Mouse (Mus musculus): Measurements from ENCODE around the gene Slc25a36. TPM values are rescaled to one million over a fixed set of nuclear protein-coding genes. Genes with fewer than 3 reads are reported as not detected.

Gene Slc25a36
- 45.8 and 48.3 TPM in 2 replicates for polyA plus RNA-seq (2015; fragmentation: Nextera tagmentation; extraction: Ambion mirVana)

DNA sequence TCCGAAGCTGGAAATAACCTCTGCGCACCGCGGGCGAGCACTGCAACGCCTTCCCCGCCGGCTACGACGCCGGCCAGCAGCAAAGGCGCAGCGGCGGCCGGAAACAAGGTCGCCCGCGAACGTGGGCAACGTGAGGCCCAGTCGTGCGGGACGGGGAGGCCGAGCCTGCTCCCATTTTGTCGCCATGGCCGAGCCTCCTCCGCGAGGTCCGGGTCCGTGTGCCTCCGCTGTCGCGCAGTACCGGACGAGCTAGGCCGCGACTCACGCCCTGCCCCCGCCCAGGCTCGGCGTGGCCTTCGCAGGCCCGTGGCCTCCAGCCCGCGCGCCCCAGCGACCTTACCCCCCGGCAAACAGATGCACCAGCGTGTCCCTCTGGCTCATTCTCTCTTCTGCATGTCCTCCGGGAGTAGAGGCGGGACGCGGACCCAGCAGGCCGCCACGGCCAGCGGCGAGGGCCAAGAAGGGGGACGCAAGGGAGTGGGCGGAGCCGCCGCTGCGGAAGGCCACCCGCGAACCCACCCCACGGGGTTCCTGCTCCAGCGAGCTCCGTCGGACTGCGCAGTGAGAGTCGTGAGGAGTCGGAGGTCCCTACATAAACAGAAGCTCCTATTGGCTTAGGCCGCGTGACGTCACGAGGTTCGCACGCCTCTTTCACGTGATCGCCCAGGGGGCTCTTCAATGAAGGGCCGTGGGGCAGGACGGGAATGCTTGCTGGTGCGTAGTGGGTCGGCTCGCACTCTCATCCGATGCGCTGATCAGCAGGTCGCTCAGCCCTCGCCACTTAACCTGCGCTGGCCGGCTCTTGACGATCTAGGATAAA lies at the start of gene Slc25a36:
Slc25a36 (minus strand) TSS at position 587 of the 820 bp plus-strand sequence.
- no peaks in the 10 kb centered on the region for H3K27me3 ChIP-seq
- H3K36me3 ChIP-seq, result no peaks in the 10 kb centered on the region
- ATAC-seq (replicated peaks; ENCODE audit: insufficient number of reproducible peaks, insufficient read depth, low FRiP score, low read depth), result peak; percentile 99
- no peaks in the 10 kb centered on the region for H3K9me3 ChIP-seq (replicated peaks)
- peak within 1 kb of the TSS; percentile 79 for H3K9ac ChIP-seq
- peak within 1 kb of the TSS; percentile 97 for H3K27ac ChIP-seq
- H3K4me2 ChIP-seq, result peak within 1 kb of the TSS; percentile 79
- peaks cover 29% of the 10 kb centered on the region for H3K4me1 ChIP-seq (replicated peaks)
- WGBS, result under 1% methylated on average over 91 of the region's 91 CpGs
- peak within 1 kb of the TSS; percentile 71 for H3K4me3 ChIP-seq

DNA sequence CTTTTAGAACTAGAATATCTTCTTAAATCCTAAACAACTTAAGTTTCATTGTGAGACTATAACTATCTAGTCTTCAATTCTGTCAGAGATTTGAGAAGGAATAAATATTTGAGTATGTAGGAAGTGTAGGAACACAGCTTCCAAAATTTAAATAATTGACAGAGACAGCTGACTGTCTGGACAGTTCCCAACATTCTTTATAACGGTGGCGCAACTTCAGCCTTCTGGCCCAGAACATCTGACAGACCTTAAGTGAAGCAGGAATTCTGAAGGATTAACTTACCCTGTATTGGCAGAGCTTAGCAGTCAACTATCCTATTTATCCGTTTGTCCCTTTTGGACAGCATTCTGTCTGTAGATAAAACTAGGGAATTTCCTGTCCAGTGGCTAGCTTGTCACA lies 47.5 kb upstream of the Slc25a36 start:
- WGBS, result 44% methylated on average over 3 of the region's 3 CpGs
- no peaks in the 10 kb centered on the region for H3K36me3 ChIP-seq
- H3K27ac ChIP-seq, result no peak overlapping the region
- no peak overlapping the region for H3K4me3 ChIP-seq
- no peak for ATAC-seq (replicated peaks; ENCODE audit: insufficient number of reproducible peaks, insufficient read depth, low FRiP score, low read depth)
- no peak overlapping the region for H3K9ac ChIP-seq
- peaks cover 6% of the 10 kb centered on the region; the same call in 1 of the 2 replicates for H3K4me1 ChIP-seq (replicated peaks)
- H3K27me3 ChIP-seq, result no peaks in the 10 kb centered on the region
- no peaks in the 10 kb centered on the region for H3K9me3 ChIP-seq (replicated peaks)
- H3K4me2 ChIP-seq, result no peak overlapping the region

DNA sequence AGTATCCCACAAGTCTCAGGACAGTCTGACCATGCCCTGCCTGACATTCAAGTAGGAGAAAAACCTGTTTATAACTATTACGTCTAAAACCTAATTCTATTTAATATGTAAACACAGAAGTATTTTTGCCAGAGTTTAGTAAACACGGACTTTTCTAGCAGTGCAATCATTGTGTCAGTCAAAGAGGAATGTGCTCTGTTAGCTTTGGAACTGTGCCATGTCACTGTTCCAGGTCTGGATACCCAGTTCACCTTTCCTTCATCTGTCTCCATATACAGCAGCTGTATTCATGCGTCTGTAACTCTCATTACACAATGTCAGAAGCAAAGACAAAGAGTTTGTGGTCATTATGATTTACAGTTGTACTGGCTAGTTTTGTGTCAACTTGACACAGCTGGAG lies 45.0 kb upstream of the Slc25a36 start:
- no peak overlapping the region for H3K9ac ChIP-seq
- peak overlapping the region; percentile 56 for H3K27ac ChIP-seq
- WGBS, result 38% methylated on average over 3 of the region's 3 CpGs
- H3K36me3 ChIP-seq, result no peaks in the 10 kb centered on the region
- no peaks in the 10 kb centered on the region for H3K27me3 ChIP-seq
- ATAC-seq (replicated peaks; ENCODE audit: insufficient number of reproducible peaks, insufficient read depth, low FRiP score, low read depth), result no peak
- H3K9me3 ChIP-seq (replicated peaks), result no peaks in the 10 kb centered on the region
- H3K4me1 ChIP-seq (replicated peaks), result peaks cover 6% of the 10 kb centered on the region; the same call in 1 of the 2 replicates
- no peak overlapping the region for H3K4me3 ChIP-seq
- H3K4me2 ChIP-seq, result no peak overlapping the region

DNA sequence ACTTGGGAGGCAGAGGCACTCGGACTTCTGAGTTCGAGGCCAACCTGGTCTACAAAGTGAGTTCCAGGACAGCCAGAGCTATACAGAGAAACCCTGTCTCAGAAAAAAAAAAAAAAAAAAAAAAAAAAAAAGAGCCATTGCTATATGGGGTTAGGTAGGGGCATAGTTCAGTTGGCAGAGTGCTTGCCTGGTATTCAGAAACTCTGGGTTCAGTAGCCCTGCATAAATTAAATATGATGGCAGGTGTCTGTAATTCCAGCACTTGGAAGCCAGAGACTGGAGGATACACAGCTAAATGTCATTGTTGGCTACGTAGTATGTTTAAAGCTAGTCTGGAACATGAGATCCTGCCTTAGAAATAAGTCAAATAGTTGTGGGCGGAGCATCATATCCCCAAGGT lies 44.0 kb upstream of the Slc25a36 start:
- no peak for ATAC-seq (replicated peaks; ENCODE audit: insufficient number of reproducible peaks, insufficient read depth, low FRiP score, low read depth)
- no peaks in the 10 kb centered on the region for H3K9me3 ChIP-seq (replicated peaks)
- no peak overlapping the region for H3K4me2 ChIP-seq
- no peak overlapping the region for H3K27ac ChIP-seq
- WGBS, result 81% methylated on average over 4 of the region's 4 CpGs
- H3K4me3 ChIP-seq, result no peak overlapping the region
- no peaks in the 10 kb centered on the region for H3K36me3 ChIP-seq
- H3K27me3 ChIP-seq, result no peaks in the 10 kb centered on the region
- peaks cover 6% of the 10 kb centered on the region; the same call in 1 of the 2 replicates for H3K4me1 ChIP-seq (replicated peaks)
- H3K9ac ChIP-seq, result no peak overlapping the region

DNA sequence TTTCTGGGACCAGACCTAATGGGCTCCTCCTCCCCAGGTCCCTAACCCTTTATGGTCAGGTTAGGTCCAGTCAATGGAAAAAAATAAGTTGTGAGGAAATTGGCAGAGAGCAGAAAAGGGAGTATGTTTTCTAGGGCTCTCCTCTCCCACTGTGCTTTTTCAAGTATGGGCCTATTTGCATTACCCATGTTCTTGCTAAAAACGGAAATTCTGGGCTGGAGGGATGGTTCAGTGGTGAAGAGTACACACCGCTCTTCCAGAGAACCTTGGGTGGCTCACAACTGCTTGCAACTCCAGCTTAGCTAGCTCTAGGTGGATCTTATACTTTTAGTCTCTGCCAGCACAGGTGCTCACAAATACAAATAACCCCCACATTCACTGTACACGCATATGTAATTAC lies 42.0 kb upstream of the Slc25a36 start:
- H3K27ac ChIP-seq, result no peak overlapping the region
- WGBS, result 79% methylated on average over 3 of the region's 3 CpGs
- no peak for ATAC-seq (replicated peaks; ENCODE audit: insufficient number of reproducible peaks, insufficient read depth, low FRiP score, low read depth)
- H3K9me3 ChIP-seq (replicated peaks), result no peaks in the 10 kb centered on the region
- no peaks in the 10 kb centered on the region for H3K36me3 ChIP-seq
- no peak overlapping the region for H3K4me2 ChIP-seq
- H3K27me3 ChIP-seq, result no peaks in the 10 kb centered on the region
- no peak overlapping the region for H3K4me3 ChIP-seq
- H3K9ac ChIP-seq, result no peak overlapping the region
- peaks cover 6% of the 10 kb centered on the region; the same call in 1 of the 2 replicates for H3K4me1 ChIP-seq (replicated peaks)

DNA sequence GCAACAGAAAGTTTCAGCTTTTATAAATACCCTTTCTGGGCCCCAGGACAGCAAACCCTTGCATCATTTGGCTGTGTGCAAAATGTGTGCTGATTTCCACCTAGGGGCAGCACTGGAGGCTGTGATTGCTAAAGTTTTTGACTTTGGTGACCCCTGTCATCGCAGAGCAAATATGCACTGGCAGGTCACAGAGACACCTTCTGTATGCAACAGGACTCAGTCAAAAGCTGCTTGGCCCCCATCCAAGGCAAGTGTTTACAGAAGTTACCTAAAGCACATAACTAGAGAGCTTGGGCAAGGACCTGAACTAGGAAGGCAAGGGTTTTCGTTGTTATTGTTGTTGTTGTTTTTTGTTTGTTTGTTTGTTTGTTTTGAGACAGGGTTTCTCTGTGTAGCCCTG lies 36.3 kb upstream of the Slc25a36 start:
- Histone ChIP-seq H3K27me3 (no peaks in the 10 kb centered on the region), H3K9me3 (replicated peaks) (no peaks in the 10 kb centered on the region), H3K36me3 (no peaks in the 10 kb centered on the region), H3K4me2 (no peak overlapping the region), H3K4me3 (no peak overlapping the region), H3K4me1 (replicated peaks) (peaks cover 21% of the 10 kb centered on the region), H3K9ac (no peak overlapping the region), H3K27ac (peak overlapping the region; percentile 31)
- 39% methylated on average over 2 of the region's 2 CpGs for WGBS
- ATAC-seq (replicated peaks; ENCODE audit: insufficient number of reproducible peaks, insufficient read depth, low FRiP score, low read depth), result no peak

DNA sequence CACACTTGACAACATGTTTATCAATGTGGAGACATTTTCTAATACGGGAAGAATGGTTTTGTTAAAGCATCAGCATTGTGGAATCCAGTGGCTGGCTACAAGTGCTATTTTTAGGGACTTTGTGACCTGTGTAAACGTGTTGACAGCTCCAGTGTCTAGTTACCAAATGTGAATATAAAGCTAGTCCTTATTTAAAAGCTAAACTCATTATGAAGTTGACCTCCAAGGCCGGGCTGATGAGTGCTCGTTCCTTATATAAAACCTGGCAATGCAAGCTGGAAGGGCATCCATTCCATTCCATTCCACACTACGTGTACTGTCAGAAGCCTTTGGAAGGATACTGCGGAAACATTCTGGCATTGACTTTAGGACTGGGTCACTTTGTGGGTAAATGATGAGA lies 34.4 kb upstream of the Slc25a36 start:
- Histone ChIP-seq H3K9ac (no peak overlapping the region), H3K36me3 (no peaks in the 10 kb centered on the region), H3K4me3 (no peak overlapping the region), H3K27ac (peak overlapping the region; percentile 80), H3K9me3 (replicated peaks) (no peaks in the 10 kb centered on the region), H3K4me2 (no peak overlapping the region), H3K27me3 (no peaks in the 10 kb centered on the region), H3K4me1 (replicated peaks) (peaks cover 21% of the 10 kb centered on the region)
- ATAC-seq (replicated peaks; ENCODE audit: insufficient number of reproducible peaks, insufficient read depth, low FRiP score, low read depth), result peak; percentile 75
- 34% methylated on average over 6 of the region's 6 CpGs for WGBS

DNA sequence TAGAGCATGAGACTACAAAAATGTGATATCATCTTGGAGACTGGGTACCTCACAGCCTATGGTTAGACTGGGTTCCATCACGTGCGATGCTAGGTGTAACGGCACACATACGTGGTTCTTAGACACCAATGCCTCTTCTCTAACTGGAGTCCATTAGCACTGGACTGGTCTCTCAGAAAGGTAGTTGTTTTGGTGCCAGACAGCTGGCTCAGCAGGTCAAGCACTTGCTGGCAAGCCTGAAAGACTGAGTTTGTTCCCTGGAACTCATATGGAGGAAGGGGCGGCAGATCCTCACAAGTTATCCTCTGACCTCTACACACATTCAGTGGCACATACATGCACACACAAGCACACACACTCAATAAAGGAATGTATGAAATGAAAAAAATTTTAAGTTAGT lies 32.5 kb upstream of the Slc25a36 start:
- WGBS, result 89% methylated on average over 5 of the region's 5 CpGs
- H3K4me2 ChIP-seq, result no peak overlapping the region
- no peaks in the 10 kb centered on the region for H3K27me3 ChIP-seq
- no peaks in the 10 kb centered on the region for H3K36me3 ChIP-seq
- peaks cover 21% of the 10 kb centered on the region for H3K4me1 ChIP-seq (replicated peaks)
- ATAC-seq (replicated peaks; ENCODE audit: insufficient number of reproducible peaks, insufficient read depth, low FRiP score, low read depth), result no peak
- no peak overlapping the region for H3K4me3 ChIP-seq
- H3K27ac ChIP-seq, result no peak overlapping the region
- H3K9ac ChIP-seq, result no peak overlapping the region
- H3K9me3 ChIP-seq (replicated peaks), result no peaks in the 10 kb centered on the region

DNA sequence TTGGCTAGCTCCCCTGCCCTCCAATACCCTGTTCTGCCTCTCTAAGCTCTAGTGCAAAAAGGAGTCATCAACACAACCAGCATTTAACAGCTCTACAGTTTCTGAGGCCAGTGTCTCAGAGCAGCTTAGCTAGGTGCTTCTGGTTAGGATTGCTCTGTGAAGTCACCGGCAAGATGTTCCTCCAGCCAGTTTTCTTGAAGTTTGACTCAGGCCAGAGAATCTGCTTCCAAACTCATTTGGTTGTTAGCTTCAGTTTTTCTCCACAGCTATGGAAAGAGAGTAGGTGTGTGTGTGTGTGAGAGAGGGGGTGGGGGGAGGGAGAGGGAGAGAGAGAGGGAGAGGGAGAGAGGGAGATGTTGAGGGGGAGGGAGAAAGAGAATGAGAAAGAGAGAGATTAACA lies 31.6 kb upstream of the Slc25a36 start:
- H3K27ac ChIP-seq, result no peak overlapping the region
- WGBS, result 89% methylated on average over 1 of the region's 1 CpGs
- no peaks in the 10 kb centered on the region for H3K36me3 ChIP-seq
- H3K9ac ChIP-seq, result no peak overlapping the region
- H3K27me3 ChIP-seq, result no peaks in the 10 kb centered on the region
- H3K4me1 ChIP-seq (replicated peaks), result peaks cover 21% of the 10 kb centered on the region
- no peaks in the 10 kb centered on the region for H3K9me3 ChIP-seq (replicated peaks)
- no peak overlapping the region for H3K4me3 ChIP-seq
- H3K4me2 ChIP-seq, result no peak overlapping the region
- ATAC-seq (replicated peaks; ENCODE audit: insufficient number of reproducible peaks, insufficient read depth, low FRiP score, low read depth), result no peak

DNA sequence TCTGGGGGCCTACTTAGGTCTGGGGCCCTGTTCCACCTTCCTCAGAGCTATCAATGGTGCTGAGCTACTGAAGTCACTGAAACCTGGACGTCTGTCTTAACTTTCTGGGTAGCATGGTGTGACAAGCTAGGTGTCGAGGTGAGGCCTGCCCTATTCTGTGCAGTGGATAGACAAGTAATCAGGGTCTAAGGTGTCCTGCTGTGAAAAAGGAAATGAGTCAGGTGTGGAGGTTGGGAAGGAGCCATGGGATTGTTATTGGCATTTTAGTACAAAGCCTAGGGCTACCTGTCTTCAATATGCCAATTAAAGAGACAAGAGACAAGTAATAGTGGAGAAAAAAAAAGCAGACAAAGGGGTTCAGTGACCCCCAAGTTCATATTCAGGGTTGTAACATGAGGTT lies 30.8 kb upstream of the Slc25a36 start:
- peaks cover 15% of the 10 kb centered on the region for H3K4me1 ChIP-seq (replicated peaks)
- no peaks in the 10 kb centered on the region for H3K27me3 ChIP-seq
- no peak overlapping the region for H3K27ac ChIP-seq
- 70% methylated on average over 2 of the region's 2 CpGs for WGBS
- ATAC-seq (replicated peaks; ENCODE audit: insufficient number of reproducible peaks, insufficient read depth, low FRiP score, low read depth), result no peak
- H3K4me2 ChIP-seq, result no peak overlapping the region
- no peak overlapping the region for H3K4me3 ChIP-seq
- H3K9ac ChIP-seq, result no peak overlapping the region
- H3K9me3 ChIP-seq (replicated peaks), result no peaks in the 10 kb centered on the region
- H3K36me3 ChIP-seq, result no peaks in the 10 kb centered on the region

DNA sequence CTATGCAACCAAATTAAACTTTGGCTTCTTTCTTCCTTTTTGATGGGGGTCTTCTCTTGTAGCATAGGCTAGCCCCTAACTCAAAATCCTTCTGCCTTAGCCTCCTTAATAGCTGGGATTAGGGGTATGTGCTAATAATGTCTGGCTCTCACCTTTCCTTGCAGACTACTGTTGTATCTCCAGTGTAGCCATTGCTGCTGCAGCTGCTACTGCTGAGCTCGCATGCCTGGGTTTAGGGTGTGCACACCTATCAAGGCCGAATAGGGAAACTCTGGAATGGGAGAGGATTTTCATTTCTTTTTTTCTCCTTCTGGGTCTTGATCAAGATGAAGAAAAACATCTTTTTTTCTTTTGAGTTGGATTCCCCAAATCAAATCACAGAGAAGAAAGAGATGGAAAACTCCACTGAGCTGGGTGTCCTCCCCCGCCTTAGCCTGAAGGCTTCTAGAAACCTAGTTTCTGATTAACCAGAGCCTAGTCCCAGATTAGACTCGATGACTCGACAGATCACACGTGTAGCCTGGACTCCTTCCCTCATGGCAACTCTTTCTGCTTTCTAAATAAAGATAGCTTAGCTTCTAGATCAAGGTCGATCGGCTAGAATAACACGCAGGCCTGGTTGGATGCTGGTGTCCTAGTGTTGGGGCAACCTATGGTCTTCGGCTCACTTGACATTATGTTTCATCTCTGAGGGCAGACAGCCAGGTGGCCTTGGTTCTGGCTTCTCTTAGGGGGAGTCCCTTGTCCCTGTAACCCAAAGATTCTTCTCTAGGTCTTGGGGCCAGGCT lies 29.4 kb upstream of the Slc25a36 start:
- Histone ChIP-seq H3K36me3 (no peaks in the 10 kb centered on the region), H3K4me3 (no peak overlapping the region), H3K9ac (no peak overlapping the region), H3K4me2 (no peak overlapping the region), H3K27ac (no peak overlapping the region), H3K9me3 (replicated peaks) (no peaks in the 10 kb centered on the region), H3K4me1 (replicated peaks) (peaks cover 2% of the 10 kb centered on the region), H3K27me3 (no peaks in the 10 kb centered on the region)
- 69% methylated on average over 10 of the region's 10 CpGs for WGBS
- no peak for ATAC-seq (replicated peaks; ENCODE audit: insufficient number of reproducible peaks, insufficient read depth, low FRiP score, low read depth)
